Mouse (Mus musculus) urinary bladder, postnatal 36 days (tissue): Measurements from ENCODE around the gene Gm5065.

ENCODE experiments used
- DNase-seq, 2 experiments: peaks; one replicate each; pipeline ENCODE4 v3.0.0; 2022; ENCODE audit warnings: low spot score in 2 of 2, mixed read lengths in 1 of 2

Gene Gm5065

DNA sequence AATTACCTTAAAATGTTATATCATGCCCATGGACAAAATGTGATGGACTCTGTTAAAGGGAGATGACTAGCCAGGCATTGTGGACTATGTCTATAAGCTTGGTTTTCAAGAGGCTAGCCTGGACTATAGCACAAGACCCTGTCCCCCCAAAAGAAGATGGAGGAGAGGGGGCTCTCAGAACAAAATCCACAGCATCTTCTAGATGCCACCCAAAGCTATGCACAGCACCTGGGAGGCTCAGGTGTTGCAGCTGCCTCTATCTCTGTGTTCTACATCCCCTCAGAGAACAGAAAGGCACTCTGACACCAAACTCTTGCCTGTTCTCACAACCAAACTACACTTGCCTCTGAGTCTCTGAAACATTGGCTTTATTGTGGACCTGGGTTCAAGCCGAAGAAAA lies at the start of gene Gm5065:
Gene Gm5065, plus strand, starts transcription at position 301 of the 400 bp plus-strand sequence.
- DNase-seq: no peak

- DNase-seq: no peak
Observed at GRCm38 (mm10) chr7:5327511-5327910, 22.8 kb upstream of the Gm5065 start.

GRCm38 (mm10) chr7:5350935-5351334 lies 598 bp downstream of the Gm5065 start, which contains the start of gene Nlrp2:
Nlrp2 (minus strand) TSS chr7:5351035.
- no peak for DNase-seq

GRCm38 (mm10) chr7:5363599-5363998 lies 13.3 kb downstream of the Gm5065 start:
- no peak for DNase-seq

GRCm38 (mm10) chr7:5366724-5367123 lies 16.4 kb downstream of the Gm5065 start:
- no peak for DNase-seq

DNA sequence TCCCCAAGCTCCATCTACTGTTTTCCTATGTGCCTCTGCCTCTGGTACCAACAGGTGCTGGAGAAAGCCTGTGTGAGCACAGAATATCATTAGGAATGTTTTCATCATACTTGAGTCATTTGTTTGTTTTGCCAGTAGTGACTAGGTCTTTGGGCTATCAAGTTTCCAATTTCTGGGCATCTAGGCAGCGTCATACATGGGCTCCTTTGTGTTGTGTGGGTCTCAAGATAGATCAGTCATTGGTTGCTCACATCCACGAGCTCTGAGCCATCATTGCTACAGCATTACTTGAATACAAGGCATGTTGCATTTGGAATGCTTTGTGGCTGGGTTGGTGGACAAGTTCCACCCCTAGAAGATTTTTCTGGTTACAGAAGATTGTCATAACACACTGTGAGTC lies 55.9 kb downstream of the Gm5065 start:
- no peak for DNase-seq
